Mouse (Mus musculus): ENCODE data around the gene Ak9.

The Ak9 gene

GRCm38 (mm10) chr10:41451656-41452055, 147.9 kb downstream of the Ak9 start:
- no peak for DNase-seq (ENCODE audit: low spot score)

GRCm38 (mm10) chr10:41452791-41453190, 149.0 kb downstream of the Ak9 start:
- no peak for DNase-seq (ENCODE audit: low spot score)

- no peak for DNase-seq (ENCODE audit: low spot score)
These were observed 156.2 kb downstream of the Ak9 start for GRCm38 (mm10) chr10:41459990-41460389.

- DNase-seq (ENCODE audit: low spot score), result no peak
These were observed 156.7 kb downstream of the Ak9 start for GRCm38 (mm10) chr10:41460501-41460900.

GRCm38 (mm10) chr10:41461057-41461722, 157.4 kb downstream of the Ak9 start:
- DNase-seq (ENCODE audit: low spot score), result no peak

GRCm38 (mm10) chr10:41464401-41464955, 160.7 kb downstream of the Ak9 start:
- no peak for DNase-seq (ENCODE audit: low spot score)

GRCm38 (mm10) chr10:41467325-41467724, 163.5 kb downstream of the Ak9 start:
- no peak for DNase-seq (ENCODE audit: low spot score)

GRCm38 (mm10) chr10:41470693-41471092, 166.9 kb downstream of the Ak9 start:
- no peak for DNase-seq (ENCODE audit: low spot score)

GRCm38 (mm10) chr10:41472534-41472933, 168.8 kb downstream of the Ak9 start:
- DNase-seq (ENCODE audit: low spot score), result no peak

- peak; percentile 75 for DNase-seq (ENCODE audit: low spot score)
These were observed 169.2 kb downstream of the Ak9 start for GRCm38 (mm10) chr10:41472962-41473481.

GRCm38 (mm10) chr10:41473782-41474468, 170.1 kb downstream of the Ak9 start:
- peak; percentile 64 for DNase-seq (ENCODE audit: low spot score)

GRCm38 (mm10) chr10:41474981-41475391, 171.2 kb downstream of the Ak9 start:
- no peak for DNase-seq (ENCODE audit: low spot score)

GRCm38 (mm10) chr10:41476171-41477017, 172.6 kb downstream of the Ak9 start, which contains the start of gene Mical1:
Mical1 (plus strand) TSS chr10:41476314.
- DNase-seq (ENCODE audit: low spot score), result peak; percentile 73

GRCm38 (mm10) chr10:41477018-41477277, 173.2 kb downstream of the Ak9 start:
- peak; percentile 63 for DNase-seq (ENCODE audit: low spot score)

- DNase-seq (ENCODE audit: low spot score), result no peak
These were observed 173.8 kb downstream of the Ak9 start for GRCm38 (mm10) chr10:41477278-41478181.

GRCm38 (mm10) chr10:41479961-41480360, 176.2 kb downstream of the Ak9 start:
- DNase-seq (ENCODE audit: low spot score), result no peak

GRCm38 (mm10) chr10:41480938-41481880, 177.4 kb downstream of the Ak9 start:
- no peak for DNase-seq (ENCODE audit: low spot score)

- no peak for DNase-seq (ENCODE audit: low spot score)
These were observed 178.7 kb downstream of the Ak9 start for GRCm38 (mm10) chr10:41482446-41482845.

Data from T-cell, adult 2 months (primary cell).